Mouse (Mus musculus) hindbrain, embryonic 14.5 days (tissue): ENCODE results near the gene Vsig10l. TPM values are rescaled to one million over a fixed set of nuclear protein-coding genes. Genes with fewer than 3 reads are reported as not detected.

Experiments
- ATAC-seq: fragments of 200-750 bp; cut with Nextera tagmentation; 2 replicates; pipeline ENCODE4 v1.8.0; 2017; ENCODE audit warnings: moderate number of reproducible peaks, mild to moderate bottlenecking, moderate TSS enrichment, moderate library complexity; ENCODE audit not compliant: low FRiP score
- DNase-seq: peaks from one replicate; pipeline ENCODE4 v3.0.0-alpha.2; 2015; ENCODE audit warnings: low spot score
- H3K27ac ChIP-seq: fragments of 300-500 bp; sonication (generic); 2 replicates; pipeline ENCODE4 v1.5.1; 2014; ENCODE audit warnings: mild to moderate bottlenecking, moderate library complexity
- H3K27me3 ChIP-seq: fragments of 300-500 bp; sonication (generic); 2 replicates; pipeline ENCODE4 v1.6.1; 2014; ENCODE audit warnings: mild to moderate bottlenecking, low read length, mixed read lengths; ENCODE audit not compliant: control insufficient read depth, insufficient read depth
- H3K36me3 ChIP-seq: fragments of 300-500 bp; sonication (generic); replicated peaks from 2 replicates; pipeline ENCODE4 v1.6.1; 2014; ENCODE audit not compliant: control insufficient read depth, insufficient read depth
- H3K4me1 ChIP-seq: fragments of 300-500 bp; sonication (generic); replicated peaks from 2 replicates; pipeline ENCODE4 v1.6.1; 2014; ENCODE audit warnings: antibody characterized with exemption, low read length, mixed read lengths; ENCODE audit not compliant: control insufficient read depth, insufficient read depth
- H3K4me2 ChIP-seq: fragments of 300-500 bp; sonication (generic); replicated peaks from 2 replicates; pipeline ENCODE4 v1.6.1; 2014; ENCODE audit warnings: mild to moderate bottlenecking, moderate library complexity
- H3K4me3 ChIP-seq: fragments of 300-500 bp; sonication (generic); replicated peaks from 2 replicates; pipeline ENCODE4 v1.5.1; 2014; ENCODE audit warnings: mild to moderate bottlenecking, low read length
- H3K9ac ChIP-seq: fragments of 300-500 bp; sonication (generic); 2 replicates; pipeline ENCODE4 v1.6.1; 2014
- H3K9me3 ChIP-seq: fragments of 300-500 bp; sonication (generic); 2 replicates; pipeline ENCODE4 v1.6.1; 2016; ENCODE audit warnings: low read length; ENCODE audit not compliant: control insufficient read depth
- WGBS: fragments of 180-500 bp; shearing (Covaris S2); extraction: QIAGEN DNeasy Blood & Tissue Kit; methylation state at CpG from one replicate; pipeline ENCODE4 v1.1.7; 2014; 5-methylcytosine and 5-hydroxymethylcytosine counted together
- polyA plus RNA-seq: library from polyadenylated mRNA; unstranded; fragments of >200 nt; fragmentation: Nextera tagmentation; extraction: Ambion mirVana; gene quantifications from 2 replicates; pipeline ENCODE4 v1.2.1, GENCODE M21; 2014

Gene Vsig10l
- polyA plus RNA-seq, 1 experiment from 2014 or later = 15.6 TPM

GRCm38 (mm10) chr7:43475706-43476105, 12.8 kb downstream of the Vsig10l start:
- Histone ChIP-seq H3K4me2 (no peak overlapping the region), H3K27ac (no peak overlapping the region), H3K9ac (no peak overlapping the region), H3K36me3 (peaks cover 38% of the 10 kb centered on the region), H3K4me3 (no peak overlapping the region), H3K27me3 (peaks cover 24% of the 10 kb centered on the region), H3K9me3 (no peaks in the 10 kb centered on the region), H3K4me1 (no peaks in the 10 kb centered on the region)
- ATAC-seq = no peak
- WGBS = 13% methylated on average over 23 of the region's 23 CpGs
- no peak for DNase-seq

- Histone ChIP-seq H3K27ac (no peak overlapping the region), H3K27me3 (peaks cover 24% of the 10 kb centered on the region), H3K4me2 (no peak overlapping the region), H3K9ac (no peak overlapping the region), H3K4me3 (no peak overlapping the region), H3K4me1 (no peaks in the 10 kb centered on the region; the same call in 1 of the 2 replicates), H3K9me3 (no peaks in the 10 kb centered on the region), H3K36me3 (peaks cover 38% of the 10 kb centered on the region)
- DNase-seq (no peak), ATAC-seq (no peak)
- WGBS = 8% methylated on average over 13 of the region's 13 CpGs
Observed at GRCm38 (mm10) chr7:43476376-43476775, 13.4 kb downstream of the Vsig10l start.

GRCm38 (mm10) chr7:43481191-43481590, 18.2 kb downstream of the Vsig10l start:
- Histone ChIP-seq H3K27me3 (peaks cover 24% of the 10 kb centered on the region), H3K9ac (no peak overlapping the region), H3K4me2 (no peak overlapping the region), H3K9me3 (no peaks in the 10 kb centered on the region), H3K4me1 (peaks cover 17% of the 10 kb centered on the region), H3K27ac (no peak overlapping the region), H3K36me3 (peaks cover 9% of the 10 kb centered on the region), H3K4me3 (no peak overlapping the region)
- WGBS = 69% methylated on average over 3 of the region's 3 CpGs
- DNase-seq (no peak), ATAC-seq (no peak)

GRCm38 (mm10) chr7:43482090-43482716, 19.3 kb downstream of the Vsig10l start:
- 45% methylated on average over 8 of the region's 8 CpGs for WGBS
- no peak overlapping the region for H3K9ac ChIP-seq
- ATAC-seq = peak; percentile 68

GRCm38 (mm10) chr7:43483236-43483635, 20.3 kb downstream of the Vsig10l start:
- peaks cover 22% of the 10 kb centered on the region for H3K4me1 ChIP-seq
- H3K9ac ChIP-seq = no peak overlapping the region
- no peak overlapping the region for H3K4me2 ChIP-seq
- WGBS = 20% methylated on average over 10 of the region's 10 CpGs
- peaks cover 6% of the 10 kb centered on the region for H3K36me3 ChIP-seq
- DNase-seq (no peak), ATAC-seq (no peak)
- peaks cover 8% of the 10 kb centered on the region for H3K27me3 ChIP-seq
- H3K4me3 ChIP-seq = no peak overlapping the region
- no peaks in the 10 kb centered on the region for H3K9me3 ChIP-seq
- no peak overlapping the region for H3K27ac ChIP-seq

More at GRCm38 (mm10) chr7:43482090-43482716, 19.3 kb downstream of the Vsig10l start:
- Histone ChIP-seq H3K9me3 (no peaks in the 10 kb centered on the region), H3K4me3 (no peak overlapping the region), H3K27ac (0 out of 2 replicates have a peak overlapping the region, but pooled peaks have one; percentile 5), H3K4me2 (no peak overlapping the region), H3K27me3 (peaks cover 19% of the 10 kb centered on the region), H3K36me3 (peaks cover 6% of the 10 kb centered on the region), H3K4me1 (peaks cover 17% of the 10 kb centered on the region)
- peak; percentile 62 for DNase-seq

GRCm38 (mm10) chr7:43488646-43489045, 25.7 kb downstream of the Vsig10l start:
- Histone ChIP-seq H3K27me3 (no peaks in the 10 kb centered on the region), H3K27ac (peak overlapping the region; percentile 86; the same call in 1 of the 2 replicates), H3K4me3 (peak overlapping the region; percentile 64), H3K36me3 (no peaks in the 10 kb centered on the region), H3K9me3 (no peaks in the 10 kb centered on the region), H3K4me2 (peak overlapping the region; percentile 76), H3K4me1 (peaks cover 11% of the 10 kb centered on the region), H3K9ac (peak overlapping the region; percentile 96)
- 33% methylated on average over 5 of the region's 5 CpGs for WGBS
- ATAC-seq = no peak
- no peak for DNase-seq

- H3K4me1 ChIP-seq = peaks cover 11% of the 10 kb centered on the region
- DNase-seq = no peak
- peak within 1 kb of the TSS; percentile 96 for H3K9ac ChIP-seq
- peak within 1 kb of the TSS; percentile 76 for H3K4me2 ChIP-seq
- under 1% methylated on average over 26 of the region's 41 CpGs for WGBS
- H3K36me3 ChIP-seq = no peaks in the 10 kb centered on the region
- H3K27ac ChIP-seq = peak within 1 kb of the TSS; percentile 86
- H3K9me3 ChIP-seq = no peaks in the 10 kb centered on the region
- peak; percentile 68 for ATAC-seq
- H3K4me3 ChIP-seq = peak within 1 kb of the TSS; percentile 64
- H3K27me3 ChIP-seq = peaks cover 2% of the 10 kb centered on the region; the same call in 1 of the 2 replicates
Observed at GRCm38 (mm10) chr7:43489631-43490125, 26.7 kb downstream of the Vsig10l start, which contains the start of gene Iglon5. Iglon5 (minus strand) TSS chr7:43490075.

- no peaks in the 10 kb centered on the region for H3K9me3 ChIP-seq
- H3K27ac ChIP-seq = peak overlapping the region; percentile 86
- peaks cover 11% of the 10 kb centered on the region for H3K4me1 ChIP-seq
- H3K4me3 ChIP-seq = peak overlapping the region; percentile 64
- H3K4me2 ChIP-seq = peak overlapping the region; percentile 76
- H3K36me3 ChIP-seq = no peaks in the 10 kb centered on the region
- H3K9ac ChIP-seq = peak overlapping the region; percentile 96
- H3K27me3 ChIP-seq = peaks cover 7% of the 10 kb centered on the region; the same call in 1 of the 2 replicates
- peak; percentile 90 for ATAC-seq
- DNase-seq = peak; percentile 82
- WGBS = 2% methylated on average over 3 of the region's 13 CpGs
Observed at GRCm38 (mm10) chr7:43490182-43490584, 27.2 kb downstream of the Vsig10l start.

- H3K27me3 ChIP-seq = peaks cover 8% of the 10 kb centered on the region; the same call in 1 of the 2 replicates
- H3K9ac ChIP-seq = no peak overlapping the region; the same call in 1 of the 2 replicates
- no peaks in the 10 kb centered on the region for H3K36me3 ChIP-seq
- peak overlapping the region; percentile 64 for H3K4me3 ChIP-seq
- ATAC-seq (no peak), DNase-seq (no peak)
- H3K27ac ChIP-seq = peak overlapping the region; percentile 86; the same call in 1 of the 2 replicates
- peaks cover 11% of the 10 kb centered on the region for H3K4me1 ChIP-seq
- H3K9me3 ChIP-seq = no peaks in the 10 kb centered on the region
- peak overlapping the region; percentile 76 for H3K4me2 ChIP-seq
- WGBS = 66% methylated on average over 9 of the region's 9 CpGs
Observed at GRCm38 (mm10) chr7:43490861-43491260, 27.9 kb downstream of the Vsig10l start.
